Mouse (Mus musculus): Measurements from ENCODE around the gene Vsnl1. TPM values are rescaled to one million over a fixed set of nuclear protein-coding genes. Genes with fewer than 3 reads are reported as not detected.

The Vsnl1 gene
- polyA plus RNA-seq (2014; fragmentation: Nextera tagmentation; extraction: Ambion mirVana): 12.8 and 19.7 TPM in 2 replicates

- peak within 1 kb of the TSS; percentile 59 for H3K9ac ChIP-seq (ENCODE audit: low read length)
- peak; percentile 96 for ATAC-seq
- H3K27ac ChIP-seq (ENCODE audit: low read depth, low read length): peak within 1 kb of the TSS; percentile 33
- peak within 1 kb of the TSS; percentile 40 for H3K4me3 ChIP-seq (ENCODE audit: low read depth, low read length)
- H3K27me3 ChIP-seq (replicated peaks; ENCODE audit: control insufficient read depth, insufficient read depth, low read length): no peaks in the 10 kb centered on the region
- peak within 1 kb of the TSS; percentile 87 for H3K4me2 ChIP-seq (ENCODE audit: low read length)
- peak; percentile 96 for DNase-seq (ENCODE audit: low spot score)
- 3% methylated on average over 34 of the region's 34 CpGs for WGBS
- H3K9me3 ChIP-seq (replicated peaks; ENCODE audit: control insufficient read depth, low read length): no peaks in the 10 kb centered on the region
- peaks cover 5% of the 10 kb centered on the region; the same call in 1 of the 2 replicates for H3K4me1 ChIP-seq (ENCODE audit: control insufficient read depth, insufficient read depth, low read length)
- no peaks in the 10 kb centered on the region for H3K36me3 ChIP-seq (ENCODE audit: control insufficient read depth, insufficient read depth, low read length)
These were observed at the start of gene Vsnl1 for GRCm38 (mm10) chr12:11436497-11437265. Gene Vsnl1 (minus strand): TSS chr12:11436613.

GRCm38 (mm10) chr12:11456632-11457031, 20.2 kb upstream of the Vsnl1 start:
- DNase-seq (ENCODE audit: low spot score): no peak
- Histone ChIP-seq H3K36me3 (ENCODE audit: control insufficient read depth, insufficient read depth, low read length) (no peaks in the 10 kb centered on the region), H3K9me3 (replicated peaks; ENCODE audit: control insufficient read depth, low read length) (no peaks in the 10 kb centered on the region), H3K27me3 (replicated peaks; ENCODE audit: control insufficient read depth, insufficient read depth, low read length) (no peaks in the 10 kb centered on the region), H3K4me1 (ENCODE audit: control insufficient read depth, insufficient read depth, low read length) (no peaks in the 10 kb centered on the region), H3K4me3 (ENCODE audit: low read depth, low read length) (peak overlapping the region; percentile 53; the same call in 1 of the 2 replicates), H3K4me2 (ENCODE audit: low read length) (peak overlapping the region; percentile 74), H3K27ac (ENCODE audit: low read depth, low read length) (no peak overlapping the region), H3K9ac (ENCODE audit: low read length) (no peak overlapping the region)
- no peak for ATAC-seq
- WGBS: 88% methylated on average over 4 of the region's 4 CpGs

GRCm38 (mm10) chr12:11456213-11456612, 19.8 kb upstream of the Vsnl1 start:
- Histone ChIP-seq H3K4me1 (ENCODE audit: control insufficient read depth, insufficient read depth, low read length) (no peaks in the 10 kb centered on the region), H3K27ac (ENCODE audit: low read depth, low read length) (no peak overlapping the region), H3K27me3 (replicated peaks; ENCODE audit: control insufficient read depth, insufficient read depth, low read length) (no peaks in the 10 kb centered on the region), H3K9ac (ENCODE audit: low read length) (peak overlapping the region; percentile 64), H3K9me3 (replicated peaks; ENCODE audit: control insufficient read depth, low read length) (no peaks in the 10 kb centered on the region), H3K4me2 (ENCODE audit: low read length) (peak overlapping the region; percentile 74), H3K36me3 (ENCODE audit: control insufficient read depth, insufficient read depth, low read length) (no peaks in the 10 kb centered on the region), H3K4me3 (ENCODE audit: low read depth, low read length) (peak overlapping the region; percentile 53)
- ATAC-seq: no peak
- no peak for DNase-seq (ENCODE audit: low spot score)
- WGBS: 4% methylated on average over 11 of the region's 11 CpGs

DNA sequence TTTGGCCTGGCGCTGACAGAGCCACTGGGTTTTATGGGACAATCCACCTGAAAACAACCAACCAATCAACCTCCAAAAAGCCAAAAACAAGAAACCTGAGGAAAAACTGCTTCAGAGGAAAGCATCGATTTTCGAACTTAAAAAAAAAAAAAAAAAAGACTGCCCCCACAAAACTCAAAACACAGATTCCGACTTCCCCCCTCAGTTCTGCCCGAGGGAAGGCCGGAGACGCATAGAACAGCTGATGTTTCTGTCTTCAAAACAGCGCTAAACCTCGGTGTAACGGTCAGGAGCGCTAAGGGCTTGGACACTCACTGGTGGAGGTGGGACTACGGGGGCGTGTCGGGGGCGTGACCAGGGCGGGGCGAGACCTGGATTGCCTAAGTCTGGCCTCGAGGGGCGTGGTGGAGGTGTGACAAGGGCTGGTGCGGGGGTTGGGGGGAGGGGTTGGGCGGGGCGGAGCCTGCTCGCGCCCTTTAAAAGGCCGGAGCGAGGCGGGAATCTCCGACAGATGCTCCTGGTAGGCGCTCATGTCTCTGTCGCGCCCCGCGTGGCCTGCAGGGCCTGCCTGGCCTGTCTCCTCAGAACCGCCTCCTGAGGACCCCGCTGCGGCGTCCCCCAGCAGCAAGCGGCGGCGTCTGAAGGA, 19.3 kb upstream of the Vsnl1 start, which contains the start of gene Rad51ap2:
Gene Rad51ap2 (plus strand): TSS at position 531 of the 646 bp plus-strand sequence.
- 1% methylated on average over 34 of the region's 40 CpGs for WGBS

DNA sequence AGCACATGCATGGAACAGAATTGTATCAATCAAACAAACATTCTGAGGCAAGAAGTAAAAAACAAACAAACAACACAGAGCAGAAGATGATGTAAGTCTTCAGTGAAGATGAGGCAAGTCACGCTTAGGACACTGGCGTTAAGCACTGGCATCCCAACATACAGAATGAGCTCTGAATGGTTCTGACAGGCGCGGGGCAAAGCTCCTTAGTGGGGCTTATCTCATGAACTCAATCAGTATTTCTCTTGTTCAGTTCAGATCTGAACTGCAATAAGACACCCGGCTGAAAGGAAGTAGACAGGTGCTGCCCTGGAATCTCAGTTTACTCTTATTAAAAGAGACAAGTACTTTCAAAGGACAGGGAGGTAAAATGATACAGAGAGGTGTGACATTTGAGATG, 17.7 kb upstream of the Vsnl1 start:
- WGBS: 78% methylated on average over 5 of the region's 5 CpGs
- H3K9me3 ChIP-seq (replicated peaks; ENCODE audit: control insufficient read depth, low read length): no peaks in the 10 kb centered on the region
- H3K27me3 ChIP-seq (replicated peaks; ENCODE audit: control insufficient read depth, insufficient read depth, low read length): no peaks in the 10 kb centered on the region
- no peaks in the 10 kb centered on the region for H3K4me1 ChIP-seq (ENCODE audit: control insufficient read depth, insufficient read depth, low read length)
- no peak overlapping the region for H3K4me2 ChIP-seq (ENCODE audit: low read length)
- no peak overlapping the region for H3K4me3 ChIP-seq (ENCODE audit: low read depth, low read length)
- no peak overlapping the region for H3K27ac ChIP-seq (ENCODE audit: low read depth, low read length)
- DNase-seq (ENCODE audit: low spot score) (no peak), ATAC-seq (no peak)
- no peaks in the 10 kb centered on the region for H3K36me3 ChIP-seq (ENCODE audit: control insufficient read depth, insufficient read depth, low read length)
- H3K9ac ChIP-seq (ENCODE audit: low read length): no peak overlapping the region

More for the DNA sequence above, 19.3 kb upstream of the Vsnl1 start, which contains the start of gene Rad51ap2:
- DNase-seq (ENCODE audit: low spot score): peak; percentile 92
- H3K36me3 ChIP-seq (ENCODE audit: control insufficient read depth, insufficient read depth, low read length): no peaks in the 10 kb centered on the region
- peak within 1 kb of the TSS; percentile 64 for H3K9ac ChIP-seq (ENCODE audit: low read length)
- peak; percentile 99 for ATAC-seq
- no peak within 1 kb of the TSS for H3K27ac ChIP-seq (ENCODE audit: low read depth, low read length)
- H3K4me3 ChIP-seq (ENCODE audit: low read depth, low read length): peak within 1 kb of the TSS; percentile 53
- no peaks in the 10 kb centered on the region for H3K27me3 ChIP-seq (replicated peaks; ENCODE audit: control insufficient read depth, insufficient read depth, low read length)
- no peaks in the 10 kb centered on the region for H3K9me3 ChIP-seq (replicated peaks; ENCODE audit: control insufficient read depth, low read length)
- H3K4me1 ChIP-seq (ENCODE audit: control insufficient read depth, insufficient read depth, low read length): no peaks in the 10 kb centered on the region
- peak within 1 kb of the TSS; percentile 74 for H3K4me2 ChIP-seq (ENCODE audit: low read length)

DNA sequence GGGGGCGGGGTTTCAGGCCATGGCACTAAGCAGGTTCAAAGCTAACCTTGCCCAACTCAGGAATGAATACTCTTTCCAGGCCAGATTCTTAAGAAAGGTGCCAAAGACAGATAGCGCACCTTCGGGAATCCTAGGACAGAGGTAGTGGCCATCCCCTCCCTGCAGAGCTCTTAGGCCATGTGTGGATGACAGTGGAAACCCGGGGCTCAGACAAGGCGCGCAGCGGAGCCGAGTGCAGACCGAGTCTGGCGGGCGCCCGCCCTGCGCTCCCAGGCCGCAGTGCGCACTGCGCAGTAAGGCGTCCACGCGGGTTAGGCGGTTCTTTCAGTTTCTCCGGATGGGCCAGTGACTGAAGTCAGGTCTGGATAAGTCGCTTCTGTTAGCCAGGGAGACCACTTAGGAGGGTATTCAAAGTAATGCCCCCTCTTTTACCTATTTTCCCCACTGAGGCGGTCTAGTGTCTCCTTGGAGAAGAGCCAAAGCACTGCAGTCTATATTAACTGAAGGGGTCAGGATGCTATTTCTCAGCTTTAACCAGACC, 1.6 kb upstream of the Vsnl1 start:
- no peaks in the 10 kb centered on the region for H3K9me3 ChIP-seq (replicated peaks; ENCODE audit: control insufficient read depth, low read length)
- H3K27ac ChIP-seq (ENCODE audit: low read depth, low read length): no peak overlapping the region
- H3K36me3 ChIP-seq (ENCODE audit: control insufficient read depth, insufficient read depth, low read length): no peaks in the 10 kb centered on the region
- DNase-seq (ENCODE audit: low spot score) (peak; percentile 16), ATAC-seq (peak; percentile 24)
- H3K4me2 ChIP-seq (ENCODE audit: low read length): peak overlapping the region; percentile 87
- 14% methylated on average over 23 of the region's 23 CpGs for WGBS
- peak overlapping the region; percentile 16 for H3K4me3 ChIP-seq (ENCODE audit: low read depth, low read length)
- peaks cover 5% of the 10 kb centered on the region; the same call in 1 of the 2 replicates for H3K4me1 ChIP-seq (ENCODE audit: control insufficient read depth, insufficient read depth, low read length)
- no peaks in the 10 kb centered on the region for H3K27me3 ChIP-seq (replicated peaks; ENCODE audit: control insufficient read depth, insufficient read depth, low read length)
- peak overlapping the region; percentile 45; the same call in 1 of the 2 replicates for H3K9ac ChIP-seq (ENCODE audit: low read length)

- peak overlapping the region; percentile 87 for H3K4me2 ChIP-seq (ENCODE audit: low read length)
- no peaks in the 10 kb centered on the region for H3K27me3 ChIP-seq (replicated peaks; ENCODE audit: control insufficient read depth, insufficient read depth, low read length)
- H3K36me3 ChIP-seq (ENCODE audit: control insufficient read depth, insufficient read depth, low read length): no peaks in the 10 kb centered on the region
- no peak overlapping the region for H3K27ac ChIP-seq (ENCODE audit: low read depth, low read length)
- no peak overlapping the region for H3K9ac ChIP-seq (ENCODE audit: low read length)
- ATAC-seq (peak; percentile 49), DNase-seq (ENCODE audit: low spot score) (peak; percentile 92)
- no peaks in the 10 kb centered on the region for H3K9me3 ChIP-seq (replicated peaks; ENCODE audit: control insufficient read depth, low read length)
- H3K4me1 ChIP-seq (ENCODE audit: control insufficient read depth, insufficient read depth, low read length): peaks cover 5% of the 10 kb centered on the region; the same call in 1 of the 2 replicates
- H3K4me3 ChIP-seq (ENCODE audit: low read depth, low read length): peak overlapping the region; percentile 40
- 14% methylated on average over 17 of the region's 17 CpGs for WGBS
These were observed 973 bp upstream of the Vsnl1 start for GRCm38 (mm10) chr12:11437266-11437906.

DNA sequence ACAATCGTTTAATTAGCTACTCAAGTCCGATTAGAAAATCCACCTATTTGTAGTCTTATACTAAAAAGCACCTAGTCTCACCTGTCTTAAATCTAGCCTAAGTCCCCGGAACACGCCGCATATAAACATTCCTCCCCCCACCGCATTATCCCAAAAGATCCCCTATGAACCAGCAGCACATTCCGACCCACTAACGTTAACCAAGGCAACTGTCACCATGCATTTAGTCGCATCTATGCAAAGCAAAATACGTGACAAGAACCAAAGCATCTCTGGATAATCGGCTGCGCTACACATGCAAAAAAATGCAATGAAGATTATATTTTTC, 426 bp downstream of the Vsnl1 start:
- Histone ChIP-seq H3K36me3 (ENCODE audit: control insufficient read depth, insufficient read depth, low read length) (no peaks in the 10 kb centered on the region), H3K4me2 (ENCODE audit: low read length) (peak overlapping the region; percentile 87), H3K27ac (ENCODE audit: low read depth, low read length) (0 out of 2 replicates have a peak overlapping the region, but pooled peaks have one; percentile 33), H3K4me3 (ENCODE audit: low read depth, low read length) (peak overlapping the region; percentile 40), H3K9ac (ENCODE audit: low read length) (peak overlapping the region; percentile 59), H3K4me1 (ENCODE audit: control insufficient read depth, insufficient read depth, low read length) (peaks cover 5% of the 10 kb centered on the region; the same call in 1 of the 2 replicates), H3K27me3 (replicated peaks; ENCODE audit: control insufficient read depth, insufficient read depth, low read length) (no peaks in the 10 kb centered on the region), H3K9me3 (replicated peaks; ENCODE audit: control insufficient read depth, low read length) (no peaks in the 10 kb centered on the region)
- 2% methylated on average over 12 of the region's 12 CpGs for WGBS
- ATAC-seq: peak; percentile 32
- peak; percentile 36 for DNase-seq (ENCODE audit: low spot score)
